Mouse (Mus musculus): ENCODE results near the gene BC049715. TPM values are rescaled to one million over a fixed set of nuclear protein-coding genes. Genes with fewer than 3 reads are reported as not detected.
A peak's percentile ranks its signal among the peaks of the same experiment; 100 is the strongest.

Gene BC049715
- polyA plus RNA-seq, 1 experiment from 2014 or later, result 0.90 TPM

DNA sequence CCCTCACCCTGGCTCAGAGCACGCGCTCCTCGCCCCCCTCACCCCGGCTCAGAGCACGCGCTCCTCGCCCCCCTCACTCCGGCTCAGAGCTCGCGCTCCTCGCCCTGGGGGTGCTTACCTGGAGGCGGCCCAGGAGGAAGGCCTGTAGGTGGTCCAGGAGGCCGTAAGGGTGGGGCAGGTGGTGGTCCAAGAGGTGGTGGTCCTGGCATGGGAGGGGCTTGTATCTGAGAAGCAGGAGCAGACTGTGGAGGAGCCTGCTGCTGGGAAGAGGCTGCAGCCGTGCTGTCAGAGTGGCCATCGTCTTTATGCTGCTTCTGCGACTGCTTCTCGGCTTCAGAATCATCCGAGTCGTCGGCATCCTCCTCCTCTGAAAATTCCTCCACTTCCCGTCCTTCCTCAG, 10.6 kb upstream of the BC049715 start:
- 95% methylated on average over 21 of the region's 21 CpGs for WGBS
- DNase-seq (ENCODE audit: low spot score) (no peak), ATAC-seq (ENCODE audit: low FRiP score) (no peak)
- Histone ChIP-seq H3K4me1 (replicated peaks; ENCODE audit: control insufficient read depth, insufficient read depth, low read length) (no peaks in the 10 kb centered on the region), H3K9me3 (ENCODE audit: control insufficient read depth, low read length) (no peaks in the 10 kb centered on the region), H3K4me3 (ENCODE audit: low read depth, low read length) (no peak overlapping the region), H3K36me3 (ENCODE audit: control insufficient read depth, insufficient read depth, low read length) (peaks cover 27% of the 10 kb centered on the region), H3K27me3 (ENCODE audit: control insufficient read depth, insufficient read depth, low read length) (no peaks in the 10 kb centered on the region), H3K27ac (ENCODE audit: low read depth, low read length) (no peak overlapping the region), H3K9ac (ENCODE audit: low read depth, low read length) (no peak overlapping the region), H3K4me2 (replicated peaks; ENCODE audit: low read depth, low read length) (no peak overlapping the region)

DNA sequence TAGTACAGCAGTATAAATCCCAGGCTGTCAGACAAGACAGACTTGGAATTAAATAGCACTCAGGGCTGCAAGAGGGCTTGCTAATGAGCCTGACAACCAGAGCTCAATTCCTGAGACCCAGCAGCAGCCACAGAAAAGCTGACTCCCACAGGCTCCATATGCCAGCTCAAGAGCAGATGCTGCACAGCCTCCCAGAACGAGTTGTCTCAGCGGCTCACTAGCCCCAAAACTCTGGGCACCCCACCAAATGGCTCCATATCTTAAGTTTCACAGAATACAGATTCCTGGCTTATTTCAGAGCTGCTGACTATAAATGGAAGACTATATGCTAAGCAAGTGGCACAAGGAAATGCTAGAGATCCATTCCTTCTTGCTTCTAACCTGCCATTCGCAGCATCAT, 9.9 kb upstream of the BC049715 start:
- Histone ChIP-seq H3K4me2 (replicated peaks; ENCODE audit: low read depth, low read length) (no peak overlapping the region), H3K4me1 (replicated peaks; ENCODE audit: control insufficient read depth, insufficient read depth, low read length) (no peaks in the 10 kb centered on the region), H3K9ac (ENCODE audit: low read depth, low read length) (no peak overlapping the region), H3K9me3 (ENCODE audit: control insufficient read depth, low read length) (no peaks in the 10 kb centered on the region), H3K4me3 (ENCODE audit: low read depth, low read length) (no peak overlapping the region), H3K36me3 (ENCODE audit: control insufficient read depth, insufficient read depth, low read length) (peaks cover 31% of the 10 kb centered on the region), H3K27me3 (ENCODE audit: control insufficient read depth, insufficient read depth, low read length) (no peaks in the 10 kb centered on the region), H3K27ac (ENCODE audit: low read depth, low read length) (no peak overlapping the region)
- DNase-seq (ENCODE audit: low spot score) (no peak), ATAC-seq (ENCODE audit: low FRiP score) (no peak)
- 91% methylated on average over 3 of the region's 3 CpGs for WGBS

DNA sequence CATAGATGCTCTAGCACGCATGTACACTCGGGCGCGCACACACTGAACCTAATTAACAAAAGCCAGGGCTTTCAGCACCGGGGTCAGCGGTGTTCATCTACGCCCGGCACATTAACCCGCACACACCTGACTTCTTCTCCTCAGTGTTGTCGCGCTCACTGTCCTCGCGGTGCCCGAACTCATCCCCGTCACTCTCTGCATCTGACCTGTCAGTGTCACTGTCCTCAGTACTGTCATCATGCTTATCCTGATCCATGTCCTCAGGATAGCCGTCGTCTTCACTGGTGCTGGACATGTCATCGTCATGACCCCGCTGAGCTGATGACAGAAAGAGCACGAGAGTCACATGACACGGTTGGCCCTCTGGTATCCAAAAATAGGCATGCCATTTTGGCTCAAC, 7.0 kb upstream of the BC049715 start:
- H3K4me1 ChIP-seq (replicated peaks; ENCODE audit: control insufficient read depth, insufficient read depth, low read length), result no peaks in the 10 kb centered on the region
- WGBS, result 95% methylated on average over 21 of the region's 21 CpGs
- H3K36me3 ChIP-seq (ENCODE audit: control insufficient read depth, insufficient read depth, low read length), result peaks cover 29% of the 10 kb centered on the region

GRCm38 (mm10) chr6:136821086-136821485, 6.3 kb upstream of the BC049715 start:
- H3K4me2 ChIP-seq (replicated peaks; ENCODE audit: low read depth, low read length), result no peak overlapping the region
- H3K36me3 ChIP-seq (ENCODE audit: control insufficient read depth, insufficient read depth, low read length), result peaks cover 26% of the 10 kb centered on the region

More for the DNA sequence above, 7.0 kb upstream of the BC049715 start:
- H3K27ac ChIP-seq (ENCODE audit: low read depth, low read length), result no peak overlapping the region
- DNase-seq (ENCODE audit: low spot score), result no peak
- no peak overlapping the region for H3K9ac ChIP-seq (ENCODE audit: low read depth, low read length)
- no peaks in the 10 kb centered on the region for H3K9me3 ChIP-seq (ENCODE audit: control insufficient read depth, low read length)
- ATAC-seq (ENCODE audit: low FRiP score), result no peak
- no peaks in the 10 kb centered on the region for H3K27me3 ChIP-seq (ENCODE audit: control insufficient read depth, insufficient read depth, low read length)
- no peak overlapping the region for H3K4me2 ChIP-seq (replicated peaks; ENCODE audit: low read depth, low read length)
- no peak overlapping the region for H3K4me3 ChIP-seq (ENCODE audit: low read depth, low read length)

GRCm38 (mm10) chr6:136824987-136825386, 2.4 kb upstream of the BC049715 start:
- 95% methylated on average over 8 of the region's 8 CpGs for WGBS
- H3K4me2 ChIP-seq (replicated peaks; ENCODE audit: low read depth, low read length), result no peak overlapping the region
- no peak overlapping the region for H3K9ac ChIP-seq (ENCODE audit: low read depth, low read length)
- H3K4me3 ChIP-seq (ENCODE audit: low read depth, low read length), result no peak overlapping the region
- no peaks in the 10 kb centered on the region for H3K27me3 ChIP-seq (ENCODE audit: control insufficient read depth, insufficient read depth, low read length)
- ATAC-seq (ENCODE audit: low FRiP score), result no peak
- no peak overlapping the region for H3K27ac ChIP-seq (ENCODE audit: low read depth, low read length)
- H3K9me3 ChIP-seq (ENCODE audit: control insufficient read depth, low read length), result no peaks in the 10 kb centered on the region
- no peaks in the 10 kb centered on the region for H3K4me1 ChIP-seq (replicated peaks; ENCODE audit: control insufficient read depth, insufficient read depth, low read length)
- peaks cover 19% of the 10 kb centered on the region for H3K36me3 ChIP-seq (ENCODE audit: control insufficient read depth, insufficient read depth, low read length)
- no peak for DNase-seq (ENCODE audit: low spot score)

More at GRCm38 (mm10) chr6:136821086-136821485, 6.3 kb upstream of the BC049715 start:
- no peak overlapping the region for H3K4me3 ChIP-seq (ENCODE audit: low read depth, low read length)
- no peaks in the 10 kb centered on the region for H3K9me3 ChIP-seq (ENCODE audit: control insufficient read depth, low read length)
- no peaks in the 10 kb centered on the region for H3K27me3 ChIP-seq (ENCODE audit: control insufficient read depth, insufficient read depth, low read length)
- 94% methylated on average over 18 of the region's 18 CpGs for WGBS
- H3K27ac ChIP-seq (ENCODE audit: low read depth, low read length), result no peak overlapping the region
- no peak for ATAC-seq (ENCODE audit: low FRiP score)
- no peak overlapping the region for H3K9ac ChIP-seq (ENCODE audit: low read depth, low read length)
- no peak for DNase-seq (ENCODE audit: low spot score)
- H3K4me1 ChIP-seq (replicated peaks; ENCODE audit: control insufficient read depth, insufficient read depth, low read length), result no peaks in the 10 kb centered on the region

DNA sequence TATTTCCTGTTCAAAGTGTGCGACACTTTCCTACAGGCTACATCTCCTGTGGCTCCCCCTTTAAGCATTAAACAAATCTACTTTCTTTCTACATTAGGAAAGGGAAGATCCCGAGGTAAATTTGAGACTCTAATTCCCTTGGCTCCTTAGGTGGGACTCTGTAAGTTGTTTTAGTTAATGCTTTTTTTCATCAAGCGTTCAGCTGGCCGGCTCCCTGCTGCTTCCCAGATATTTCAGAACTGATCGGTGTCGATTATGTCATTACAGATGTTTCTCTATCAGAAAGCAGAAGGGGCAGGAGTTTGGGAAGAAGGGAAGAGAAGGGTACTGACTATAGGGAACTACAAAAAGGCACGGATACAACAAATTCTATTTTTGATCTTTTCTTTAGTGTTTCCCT, 310 bp upstream of the BC049715 start:
- Histone ChIP-seq H3K4me2 (replicated peaks; ENCODE audit: low read depth, low read length) (peak overlapping the region; percentile 60), H3K4me3 (ENCODE audit: low read depth, low read length) (peak overlapping the region; percentile 100), H3K4me1 (replicated peaks; ENCODE audit: control insufficient read depth, insufficient read depth, low read length) (no peaks in the 10 kb centered on the region), H3K36me3 (ENCODE audit: control insufficient read depth, insufficient read depth, low read length) (peaks cover 3% of the 10 kb centered on the region; the same call in 1 of the 2 replicates), H3K9ac (ENCODE audit: low read depth, low read length) (peak overlapping the region; percentile 98), H3K9me3 (ENCODE audit: control insufficient read depth, low read length) (no peaks in the 10 kb centered on the region), H3K27ac (ENCODE audit: low read depth, low read length) (no peak overlapping the region), H3K27me3 (ENCODE audit: control insufficient read depth, insufficient read depth, low read length) (no peaks in the 10 kb centered on the region)
- DNase-seq (ENCODE audit: low spot score), result no peak
- 19% methylated on average over 7 of the region's 7 CpGs for WGBS
- no peak for ATAC-seq (ENCODE audit: low FRiP score)

- peak within 1 kb of the TSS; percentile 65 for H3K27ac ChIP-seq (ENCODE audit: low read depth, low read length)
- no peaks in the 10 kb centered on the region for H3K4me1 ChIP-seq (replicated peaks; ENCODE audit: control insufficient read depth, insufficient read depth, low read length)
- no peaks in the 10 kb centered on the region for H3K9me3 ChIP-seq (ENCODE audit: control insufficient read depth, low read length)
- DNase-seq (ENCODE audit: low spot score), result peak; percentile 95
- under 1% methylated on average over 45 of the region's 45 CpGs for WGBS
- H3K4me3 ChIP-seq (ENCODE audit: low read depth, low read length), result peak within 1 kb of the TSS; percentile 100
- no peaks in the 10 kb centered on the region for H3K27me3 ChIP-seq (ENCODE audit: control insufficient read depth, insufficient read depth, low read length)
- no peaks in the 10 kb centered on the region for H3K36me3 ChIP-seq (ENCODE audit: control insufficient read depth, insufficient read depth, low read length)
- H3K9ac ChIP-seq (ENCODE audit: low read depth, low read length), result peak within 1 kb of the TSS; percentile 98
- H3K4me2 ChIP-seq (replicated peaks; ENCODE audit: low read depth, low read length), result peak within 1 kb of the TSS; percentile 60
- ATAC-seq (ENCODE audit: low FRiP score), result peak; percentile 100
These were observed 595 bp downstream of the BC049715 start, which contains the start of gene Wbp11 for GRCm38 (mm10) chr6:136827881-136828561. Gene Wbp11, minus strand, starts transcription at chr6:136828233.

DNA sequence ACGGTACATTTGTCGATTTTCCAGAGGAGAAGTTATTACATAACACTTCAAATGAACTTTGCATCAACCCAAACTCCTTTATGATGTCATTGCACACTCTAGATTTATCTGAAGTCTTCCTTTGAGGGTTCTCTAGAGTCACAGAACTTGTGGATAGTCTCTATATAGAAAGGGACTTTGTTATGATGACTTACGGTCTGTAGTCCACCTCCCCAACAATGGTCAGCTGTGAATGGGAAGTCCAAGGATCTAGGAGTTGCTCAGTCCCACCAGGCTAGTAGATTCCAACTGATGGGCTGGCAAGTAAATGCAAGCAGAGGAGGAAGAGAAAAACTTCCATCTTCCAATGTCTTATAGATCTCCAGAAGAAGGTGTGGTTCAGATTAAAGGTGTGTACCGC, 1.3 kb downstream of the BC049715 start:
- H3K36me3 ChIP-seq (ENCODE audit: control insufficient read depth, insufficient read depth, low read length), result no peaks in the 10 kb centered on the region
- peak overlapping the region; percentile 65; the same call in 1 of the 2 replicates for H3K27ac ChIP-seq (ENCODE audit: low read depth, low read length)
- H3K9me3 ChIP-seq (ENCODE audit: control insufficient read depth, low read length), result no peaks in the 10 kb centered on the region
- ATAC-seq (ENCODE audit: low FRiP score) (0 out of 2 replicates have a peak, but pooled peaks have one; percentile 6), DNase-seq (ENCODE audit: low spot score) (peak; percentile 15)
- H3K27me3 ChIP-seq (ENCODE audit: control insufficient read depth, insufficient read depth, low read length), result no peaks in the 10 kb centered on the region
- 37% methylated on average over 4 of the region's 4 CpGs for WGBS
- no peaks in the 10 kb centered on the region for H3K4me1 ChIP-seq (replicated peaks; ENCODE audit: control insufficient read depth, insufficient read depth, low read length)
- peak overlapping the region; percentile 100 for H3K4me3 ChIP-seq (ENCODE audit: low read depth, low read length)
- H3K9ac ChIP-seq (ENCODE audit: low read depth, low read length), result peak overlapping the region; percentile 71
- H3K4me2 ChIP-seq (replicated peaks; ENCODE audit: low read depth, low read length), result peak overlapping the region; percentile 52

DNA sequence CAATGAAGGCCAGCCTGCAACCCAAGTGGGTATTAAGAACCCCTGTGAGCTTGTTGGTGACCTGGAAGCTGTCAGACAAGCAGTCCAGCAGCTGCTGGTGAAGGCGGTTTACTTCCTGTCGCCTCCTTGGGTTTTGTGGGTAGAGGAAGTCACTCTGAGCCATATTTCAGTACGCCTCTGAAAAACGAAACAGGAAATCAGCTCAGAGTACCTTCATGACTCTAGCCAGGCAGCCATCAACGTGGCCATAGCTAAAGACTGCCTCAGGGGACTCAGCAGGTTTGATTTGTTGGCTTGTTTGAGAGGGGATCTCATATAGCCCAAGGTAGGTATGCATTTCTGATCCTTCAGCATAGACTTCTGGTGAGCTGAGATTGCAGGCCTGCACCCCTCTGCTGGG, 4.3 kb downstream of the BC049715 start:
- ATAC-seq (ENCODE audit: low FRiP score), result no peak
- H3K27ac ChIP-seq (ENCODE audit: low read depth, low read length), result no peak overlapping the region
- no peaks in the 10 kb centered on the region for H3K4me1 ChIP-seq (replicated peaks; ENCODE audit: control insufficient read depth, insufficient read depth, low read length)
- no peak for DNase-seq (ENCODE audit: low spot score)
- no peaks in the 10 kb centered on the region for H3K36me3 ChIP-seq (ENCODE audit: control insufficient read depth, insufficient read depth, low read length)
- no peaks in the 10 kb centered on the region for H3K27me3 ChIP-seq (ENCODE audit: control insufficient read depth, insufficient read depth, low read length)
- no peak overlapping the region for H3K9ac ChIP-seq (ENCODE audit: low read depth, low read length)
- H3K4me2 ChIP-seq (replicated peaks; ENCODE audit: low read depth, low read length), result no peak overlapping the region
- H3K9me3 ChIP-seq (ENCODE audit: control insufficient read depth, low read length), result no peaks in the 10 kb centered on the region
- WGBS, result 84% methylated on average over 5 of the region's 5 CpGs
- H3K4me3 ChIP-seq (ENCODE audit: low read depth, low read length), result no peak overlapping the region

Data from hindbrain, embryonic 11.5 days (tissue).